In the genomic region with DNA sequence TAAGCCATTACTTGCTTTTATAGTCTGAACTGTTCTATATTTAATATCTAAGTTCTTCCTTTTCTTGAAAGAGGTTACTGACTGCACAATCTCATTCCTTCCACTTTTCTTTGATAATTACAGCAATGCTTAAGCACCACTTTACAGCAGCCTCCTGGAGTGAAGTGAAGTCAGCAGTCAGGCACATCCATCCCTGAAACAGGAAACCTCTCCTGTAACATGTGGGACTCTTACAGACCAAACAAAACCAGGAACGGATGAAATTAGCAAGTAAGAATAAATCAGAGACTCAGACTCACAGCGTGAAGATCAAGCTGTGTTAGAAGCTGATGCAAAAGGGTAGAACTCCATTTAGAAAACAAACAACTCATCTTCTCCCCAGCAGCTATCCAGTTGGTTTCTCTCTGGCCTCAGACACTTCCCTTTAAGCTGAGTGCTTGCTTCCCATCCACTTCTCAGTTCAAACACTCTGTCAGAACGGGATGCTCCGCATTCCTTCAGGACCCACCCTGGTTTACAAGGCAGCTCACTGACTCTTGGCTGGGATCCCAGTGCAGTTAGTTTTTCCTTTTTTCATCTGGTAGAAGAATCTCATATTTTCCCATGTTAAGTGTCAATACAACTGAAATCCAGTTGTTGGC, we compare ENCODE assay signal across 13 mouse cellular contexts. TPM values are rescaled to one million over a fixed set of nuclear protein-coding genes. Genes with fewer than 3 reads are reported as not detected.
A peak's percentile ranks its signal among the peaks of the same experiment; 100 is the strongest.
DNase-seq lines count a peak whose midpoint lies in the region; ATAC-seq lines count a peak whose summit lies in the region.
"Had no signal": no experiment of that assay in that cellular context is flagged by ENCODE, and none has a peak within 500 bp of the region (broad histone marks: within the 10 kb centered on the region; RNA-seq: fewer than 3 reads in every experiment).

No protein-coding gene starts in this region.

- no peak for ATAC-seq in embryonic facial prominence, embryonic 12.5 days (ENCODE audit: insufficient number of reproducible peaks, insufficient read depth, low FRiP score, low TSS enrichment)
- ATAC-seq in midbrain, embryonic 14.5 days (ENCODE audit: low FRiP score, low TSS enrichment): no peak
- no peak for ATAC-seq in midbrain, embryonic 15.5 days (replicated peaks)
- ATAC-seq in limb, embryonic 15.5 days (ENCODE audit: insufficient number of reproducible peaks, low FRiP score, low TSS enrichment, low read depth): 0 out of 2 replicates have a peak, but pooled peaks have one; percentile 63
- no peak for ATAC-seq in CD4-positive, CD25-positive, alpha-beta regulatory T cell, adult 4 months
- ATAC-seq: liver, postnatal 0 days had no signal

- no peaks in the 10 kb centered on the region for H3K9me3 ChIP-seq in embryonic facial prominence, embryonic 12.5 days
- no peaks in the 10 kb centered on the region for H3K9me3 ChIP-seq in embryonic facial prominence, embryonic 10.5 days
- no peaks in the 10 kb centered on the region for H3K9me3 ChIP-seq in midbrain, embryonic 14.5 days (ENCODE audit: control insufficient read depth, low read length)
- no peaks in the 10 kb centered on the region for H3K9me3 ChIP-seq in midbrain, embryonic 15.5 days
- H3K9me3 ChIP-seq in limb, embryonic 15.5 days: no peaks in the 10 kb centered on the region
- H3K9me3 ChIP-seq: neural tube, embryonic 15.5 days had no signal

- H3K4me2 ChIP-seq in embryonic facial prominence, embryonic 12.5 days (replicated peaks): no peak overlapping the region
- H3K4me2 ChIP-seq in midbrain, embryonic 14.5 days (ENCODE audit: low read length): no peak overlapping the region
- H3K4me2 ChIP-seq in midbrain, embryonic 15.5 days: no peak overlapping the region
- H3K4me2 ChIP-seq in limb, embryonic 15.5 days: no peak overlapping the region
- H3K4me2 ChIP-seq: neural tube, embryonic 15.5 days had no signal

- peaks cover 8% of the 10 kb centered on the region for H3K4me1 ChIP-seq in embryonic facial prominence, embryonic 12.5 days
- H3K4me1 ChIP-seq in embryonic facial prominence, embryonic 10.5 days: 0 out of 2 replicates have a peak, but pooled peaks cover 2% of the 10 kb centered on the region
- no peaks in the 10 kb centered on the region for H3K4me1 ChIP-seq in midbrain, embryonic 14.5 days (ENCODE audit: control insufficient read depth, insufficient read depth, low read length)
- no peaks in the 10 kb centered on the region for H3K4me1 ChIP-seq in midbrain, embryonic 15.5 days
- peaks cover 10% of the 10 kb centered on the region; the same call in 1 of the 2 replicates for H3K4me1 ChIP-seq in limb, embryonic 15.5 days

- H3K27me3 ChIP-seq in embryonic facial prominence, embryonic 12.5 days: no peaks in the 10 kb centered on the region
- no peaks in the 10 kb centered on the region for H3K27me3 ChIP-seq in embryonic facial prominence, embryonic 10.5 days (replicated peaks; ENCODE audit: low read depth, poor library complexity, severe bottlenecking)
- no peaks in the 10 kb centered on the region for H3K27me3 ChIP-seq in midbrain, embryonic 14.5 days (ENCODE audit: control insufficient read depth, insufficient read depth, low read length)
- no peaks in the 10 kb centered on the region for H3K27me3 ChIP-seq in midbrain, embryonic 15.5 days (replicated peaks)
- H3K27me3 ChIP-seq in limb, embryonic 15.5 days: no peaks in the 10 kb centered on the region
- H3K27me3 ChIP-seq: neural tube, embryonic 15.5 days had no signal

- no peak for DNase-seq in embryonic facial prominence, embryonic 10.5 days (ENCODE audit: low spot score)
- DNase-seq in midbrain, embryonic 14.5 days: peak; percentile 9
- peak; percentile 17 to 20 for DNase-seq in urinary bladder, postnatal 36 days (ENCODE audit: low spot score in 2 of 2)
- DNase-seq in layer of hippocampus, adult 18-20 months (ENCODE audit: low spot score in 2 of 2): no peak
- DNase-seq: gastrocnemius, postnatal 14 days; liver, postnatal 0 days had no signal

- H3K9ac ChIP-seq in embryonic facial prominence, embryonic 12.5 days: no peak overlapping the region
- H3K9ac ChIP-seq in midbrain, embryonic 14.5 days (replicated peaks; ENCODE audit: low read length): no peak overlapping the region
- no peak overlapping the region for H3K9ac ChIP-seq in midbrain, embryonic 15.5 days
- H3K9ac ChIP-seq in limb, embryonic 15.5 days: no peak overlapping the region
- H3K9ac ChIP-seq: liver, postnatal 0 days; neural tube, embryonic 15.5 days had no signal

- peak overlapping the region; percentile 18; the same call in 1 of the 2 replicates for H3K27ac ChIP-seq in embryonic facial prominence, embryonic 12.5 days
- no peak overlapping the region for H3K27ac ChIP-seq in embryonic facial prominence, embryonic 10.5 days (replicated peaks)
- no peak overlapping the region for H3K27ac ChIP-seq in midbrain, embryonic 14.5 days (replicated peaks; ENCODE audit: low read depth, low read length)
- no peak overlapping the region for H3K27ac ChIP-seq in midbrain, embryonic 15.5 days
- peak overlapping the region; percentile 73 for H3K27ac ChIP-seq in limb, embryonic 15.5 days
- H3K27ac ChIP-seq: layer of hippocampus, adult 2 months; neural tube, embryonic 15.5 days had no signal

- no peak overlapping the region for H3K4me3 ChIP-seq in embryonic facial prominence, embryonic 12.5 days
- H3K4me3 ChIP-seq in embryonic facial prominence, embryonic 10.5 days: no peak overlapping the region
- no peak overlapping the region for H3K4me3 ChIP-seq in midbrain, embryonic 14.5 days (replicated peaks; ENCODE audit: low read depth, low read length)
- no peak overlapping the region for H3K4me3 ChIP-seq in midbrain, embryonic 15.5 days
- H3K4me3 ChIP-seq in limb, embryonic 15.5 days: no peak overlapping the region
- H3K4me3 ChIP-seq: layer of hippocampus, adult 2 months; neural tube, embryonic 15.5 days had no signal

- 41% methylated on average over 4 of the region's 4 CpGs for WGBS in embryonic facial prominence, embryonic 12.5 days
- 64% methylated on average over 4 of the region's 4 CpGs for WGBS in embryonic facial prominence, embryonic 10.5 days
- WGBS in midbrain, embryonic 14.5 days: 73% methylated on average over 4 of the region's 4 CpGs
- 62% methylated on average over 4 of the region's 4 CpGs for WGBS in midbrain, embryonic 15.5 days
- WGBS in limb, embryonic 15.5 days: 12% methylated on average over 4 of the region's 4 CpGs

- peaks cover 18% of the 10 kb centered on the region; the same call in 1 of the 2 replicates for H3K36me3 ChIP-seq in embryonic facial prominence, embryonic 12.5 days
- peaks cover 67% of the 10 kb centered on the region for H3K36me3 ChIP-seq in embryonic facial prominence, embryonic 10.5 days (replicated peaks)
- peaks cover 5% of the 10 kb centered on the region; the same call in 1 of the 2 replicates for H3K36me3 ChIP-seq in midbrain, embryonic 14.5 days (ENCODE audit: control insufficient read depth, insufficient read depth, low read length)
- H3K36me3 ChIP-seq in midbrain, embryonic 15.5 days (replicated peaks): no peaks in the 10 kb centered on the region
- H3K36me3 ChIP-seq in limb, embryonic 15.5 days: 0 out of 2 replicates have a peak, but pooled peaks cover 13% of the 10 kb centered on the region
- H3K36me3 ChIP-seq: neural tube, embryonic 15.5 days had no signal

RNA-seq across cellular contexts. Expression of gene Npnt, which starts 33.9 kb away (rescaled TPM):
- 24.3 and 25.9 TPM in 2 replicates for polyA plus RNA-seq in embryonic facial prominence, embryonic 12.5 days (2016; fragmentation: Nextera tagmentation; extraction: Ambion mirVana)
- polyA plus RNA-seq in embryonic facial prominence, embryonic 10.5 days (2016; fragmentation: Nextera tagmentation; extraction: Ambion mirVana): 26.0 and 26.2 TPM in 2 replicates
- polyA plus RNA-seq in midbrain, embryonic 14.5 days (2014; fragmentation: Nextera tagmentation; extraction: Ambion mirVana): 18.6 and 28.0 TPM in 2 replicates
- 24.2 and 27.5 TPM in 2 replicates for polyA plus RNA-seq in midbrain, embryonic 15.5 days (2015; fragmentation: Nextera tagmentation; extraction: Ambion mirVana)
- polyA plus RNA-seq in limb, embryonic 15.5 days (2015; fragmentation: Nextera tagmentation; extraction: Ambion mirVana): 41.6 and 49.5 TPM in 2 replicates
- under 1 TPM; 0.36 to 0.79 TPM for polyA plus RNA-seq in CD4-positive, CD25-positive, alpha-beta regulatory T cell, adult 4 months (2017; shearing (Covaris generic))
- 10 to 100 TPM; 11.9 to 12.7 TPM for total RNA-seq in layer of hippocampus, adult 18-20 months (2021)
- total RNA-seq: common myeloid progenitor, adult 5-6 weeks had no signal

Comparison
In these comparisons a context has a peak if more than half of its experiments do, and no peak if none do; other contexts are left out.
1. H3K27ac ChIP-seq: peak in embryonic facial prominence, embryonic 12.5 days (single experiment) and limb, embryonic 15.5 days (single experiment); none in embryonic facial prominence, embryonic 10.5 days (single experiment), midbrain, embryonic 14.5 days (single experiment) and midbrain, embryonic 15.5 days (single experiment).
2. DNase-seq: peak in midbrain, embryonic 14.5 days (single experiment) and urinary bladder, postnatal 36 days (2 of 2); none in embryonic facial prominence, embryonic 10.5 days (single experiment) and layer of hippocampus, adult 18-20 months (0 of 2).
3. RNA of gene Npnt, which starts 33.9 kb away (polyA plus RNA-seq): 41.6 to 49.5 TPM in limb, embryonic 15.5 days, 18.6 to 28.0 TPM in midbrain, embryonic 14.5 days, 26.0 to 26.2 TPM in embryonic facial prominence, embryonic 10.5 days, 24.3 to 25.9 TPM in embryonic facial prominence, embryonic 12.5 days and 24.2 to 27.5 TPM in midbrain, embryonic 15.5 days; 0.36 to 0.79 TPM in CD4-positive, CD25-positive, alpha-beta regulatory T cell, adult 4 months; every median in the first group is over 10 times any median in the second.